Mouse (Mus musculus): ENCODE data around the gene Mindy4. TPM values are rescaled to one million over a fixed set of nuclear protein-coding genes. Genes with fewer than 3 reads are reported as not detected.
"Not testable (repeated sequence)": the region's sequence is repeated elsewhere in the genome, so short reads cannot be mapped to it uniquely, and the experiment has no call there.

Mindy4 gene
- 1 to 10 TPM; 4.9 to 5.2 TPM for total RNA-seq (2021)

DNA sequence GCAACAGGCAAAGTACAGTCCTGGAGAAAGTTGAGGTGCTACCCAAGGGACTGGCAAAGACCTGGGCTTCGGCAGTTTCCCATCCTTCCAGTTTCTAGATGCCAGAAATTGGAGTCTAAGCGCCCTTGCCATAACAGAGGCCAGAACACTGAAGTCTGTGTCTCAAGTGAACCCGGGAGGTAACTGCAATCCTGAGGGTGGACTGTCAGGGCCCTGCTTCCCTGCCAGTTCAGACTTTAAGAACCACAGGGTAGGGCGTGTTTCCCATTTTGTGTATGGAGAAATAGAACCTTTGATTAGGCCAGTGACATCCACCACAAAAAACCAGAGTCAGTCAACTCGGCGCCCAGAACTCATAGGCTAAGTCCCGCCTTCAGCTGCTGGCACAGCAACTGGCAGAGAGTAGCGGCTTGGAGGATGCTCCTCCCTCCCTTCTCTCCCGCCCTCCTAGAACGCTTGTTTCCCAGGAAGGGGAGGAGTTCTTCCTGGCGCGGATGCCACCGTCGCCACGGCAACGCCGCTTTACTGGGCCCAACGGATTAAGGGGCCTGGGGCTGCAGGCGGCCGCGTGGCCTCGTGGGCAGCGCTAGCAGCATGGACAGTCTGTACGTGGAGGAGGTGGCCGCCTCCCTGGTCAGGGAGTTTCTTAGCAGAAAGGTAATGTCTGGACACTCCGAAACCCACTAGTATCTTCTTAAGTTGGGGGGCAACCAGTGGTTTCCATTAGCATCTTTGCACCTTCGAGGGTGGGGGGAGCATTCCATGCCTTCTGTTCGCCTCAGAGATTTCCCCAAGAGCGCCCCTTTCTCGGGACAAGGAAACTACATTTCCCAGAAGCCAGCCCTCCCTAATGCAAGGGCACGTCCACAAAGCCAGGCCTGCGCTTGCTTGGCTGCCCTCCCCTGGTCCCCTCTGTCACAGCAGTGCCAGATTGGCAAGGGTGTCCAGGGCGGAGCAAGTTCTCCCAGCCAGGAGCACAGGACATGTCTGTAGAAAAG is at the start of gene Mindy4:
Mindy4 (plus strand) TSS at position 471 of the 998 bp plus-strand sequence.
- DNase-seq: peak; percentile 93 to 94
- intact Hi-C loops (cut with DNase I): no loop called here

DNA sequence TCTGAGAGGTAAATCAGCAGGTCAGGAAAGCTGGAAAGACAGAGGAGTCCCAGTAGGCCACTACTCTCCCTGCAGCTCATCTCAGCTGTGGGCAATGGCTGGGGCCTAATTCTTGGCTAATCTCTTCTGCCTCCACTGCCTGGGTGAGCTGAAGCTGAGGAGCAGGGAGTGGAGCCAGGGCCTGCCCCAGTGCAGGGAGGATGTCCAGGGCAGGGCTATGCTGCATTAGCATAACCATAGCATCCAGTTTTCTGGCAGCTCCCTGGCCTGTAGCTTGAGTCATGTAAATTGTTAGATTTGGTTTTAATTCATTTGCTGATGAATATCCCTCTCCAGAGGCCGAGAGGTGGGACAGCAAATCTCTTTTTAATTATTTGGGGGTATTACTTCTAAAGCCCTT is 43.9 kb upstream of the Mindy4 start:
- intact Hi-C loops (cut with DNase I): no loop called here
- DNase-seq: no peak

DNA sequence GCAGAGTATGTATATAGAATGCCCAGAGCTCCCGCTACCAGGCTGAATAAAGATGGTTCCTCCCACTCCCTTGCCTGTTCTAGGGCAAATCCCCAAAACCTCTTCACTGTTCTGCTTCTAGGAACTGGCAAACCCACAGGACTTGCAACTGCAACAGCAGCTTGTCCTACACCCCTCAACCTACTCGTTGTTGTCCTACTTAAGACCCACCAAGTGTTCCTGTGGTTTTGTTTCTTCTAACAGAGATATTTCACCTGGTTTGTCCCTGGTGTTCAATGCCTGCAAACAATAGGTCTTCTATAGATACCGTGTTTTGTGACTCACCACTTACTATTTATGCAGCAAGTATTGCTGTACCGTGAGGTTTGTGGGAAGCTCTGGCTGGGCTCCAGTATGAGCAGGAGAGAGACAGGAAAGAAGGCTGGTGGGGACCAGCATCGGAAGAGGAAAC is 41.8 kb upstream of the Mindy4 start:
- intact Hi-C loops (cut with DNase I): no loop called here
- no peak for DNase-seq

DNA sequence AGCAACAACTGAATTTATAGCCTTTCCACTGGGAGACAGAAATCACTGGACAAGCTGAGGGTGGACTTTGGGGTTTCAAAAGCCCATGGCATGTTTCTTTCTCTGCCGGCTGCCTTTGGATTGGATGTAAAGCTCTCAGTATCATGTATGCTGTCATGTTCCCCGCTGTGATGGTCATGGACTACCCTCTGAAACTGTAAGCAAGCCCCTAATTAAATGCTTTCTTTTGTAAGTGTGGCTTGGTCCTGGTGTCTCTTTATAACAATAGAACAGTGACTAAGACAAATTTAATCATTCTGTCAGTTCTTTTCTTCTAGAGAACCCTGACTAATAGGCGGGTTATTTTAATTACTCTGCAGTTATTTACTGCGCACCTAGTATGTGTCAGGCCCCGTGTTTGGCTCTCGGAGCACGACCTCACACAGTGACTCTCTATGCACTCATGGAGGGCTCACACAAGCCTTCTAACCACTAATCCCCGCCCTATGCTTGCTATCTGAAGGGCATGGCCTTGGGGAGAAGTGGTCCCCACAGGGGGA is 40.1 kb upstream of the Mindy4 start:
- no peak for DNase-seq
- intact Hi-C loops (cut with DNase I): no loop called here

DNA sequence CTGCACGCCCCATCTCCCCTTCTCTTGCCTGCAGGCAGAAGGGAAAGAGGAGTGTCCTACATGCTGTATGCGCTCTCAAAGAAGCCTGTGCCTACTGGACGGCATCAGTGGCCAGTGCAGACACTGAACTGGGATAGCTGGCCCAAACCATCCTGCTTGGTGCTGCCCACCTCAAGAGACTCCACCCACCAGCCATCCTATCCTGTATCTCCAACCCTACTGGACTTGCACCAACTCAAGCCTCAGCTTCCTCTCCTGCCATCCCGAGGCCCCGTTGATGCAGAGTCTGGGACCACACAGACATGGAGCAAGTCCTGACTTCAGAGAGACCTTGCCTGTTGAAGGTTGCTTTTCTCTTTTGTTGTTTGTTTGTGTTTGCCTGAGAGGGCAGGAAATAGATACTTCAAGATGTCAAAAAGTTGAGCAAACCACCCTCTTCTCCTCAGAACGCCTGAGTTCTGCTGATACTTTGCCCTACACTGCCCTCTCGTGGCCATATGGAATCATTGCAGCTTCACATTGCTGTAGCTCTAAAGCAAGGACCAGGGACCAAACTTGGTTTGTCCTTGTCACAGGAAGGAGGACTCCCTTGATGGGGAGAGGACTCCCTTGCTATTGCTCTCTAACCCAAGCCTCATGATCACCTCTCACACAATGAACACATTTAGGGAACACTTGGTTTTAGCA is 36.3 kb upstream of the Mindy4 start:
- DNase-seq: peak; percentile 77 to 88
- intact Hi-C loops (cut with DNase I): loop anchor here (1.0 to 5.0 kb wide), 7 partner anchors 80 to 582 kb away; no protein-coding TSS in a partner anchor

DNA sequence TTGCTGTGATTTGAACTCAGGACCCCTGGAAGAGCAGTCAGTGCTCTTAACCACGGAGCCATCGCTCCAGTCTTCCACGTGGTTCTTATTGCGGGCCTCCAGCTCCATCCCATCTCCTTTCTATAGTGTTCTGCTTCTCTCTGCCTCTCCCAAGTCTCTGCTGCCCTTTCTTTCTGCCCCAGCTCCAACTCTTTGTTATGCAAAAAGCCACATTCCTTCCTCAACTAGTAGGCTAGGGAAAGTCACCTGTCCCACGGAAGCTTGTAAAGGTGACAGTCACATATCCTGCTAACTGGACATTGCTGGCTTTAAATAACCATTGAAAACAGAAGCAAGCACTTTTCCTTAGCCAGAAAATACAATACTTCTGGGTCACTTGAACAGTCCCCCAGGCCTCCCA is 33.4 kb upstream of the Mindy4 start:
- intact Hi-C loops (cut with DNase I): loop anchor here (5.0 kb wide), 3 partner anchors 83 to 363 kb away; no protein-coding TSS in a partner anchor
- DNase-seq: no peak

DNA sequence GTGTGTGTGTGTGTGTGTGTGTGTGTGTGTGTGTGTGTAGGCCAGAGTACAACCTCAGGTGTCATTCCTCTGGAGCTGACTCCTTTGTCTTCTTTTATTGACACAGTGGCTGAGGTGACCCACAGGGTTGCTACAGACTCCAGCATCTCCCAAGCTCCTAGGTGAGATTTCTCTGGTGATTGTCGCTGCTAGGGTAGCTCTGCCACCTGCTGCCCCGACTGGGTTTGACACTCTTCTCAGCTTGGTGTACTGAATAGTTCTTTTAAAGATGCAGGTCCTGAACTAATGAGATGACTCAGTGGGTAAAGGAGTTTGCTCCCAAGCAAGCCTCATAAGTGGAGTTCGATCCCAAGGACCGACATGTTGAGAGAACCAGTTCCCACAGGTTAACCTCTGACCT is 31.5 kb upstream of the Mindy4 start:
- intact Hi-C loops (cut with DNase I): no loop called here
- no peak for DNase-seq

DNA sequence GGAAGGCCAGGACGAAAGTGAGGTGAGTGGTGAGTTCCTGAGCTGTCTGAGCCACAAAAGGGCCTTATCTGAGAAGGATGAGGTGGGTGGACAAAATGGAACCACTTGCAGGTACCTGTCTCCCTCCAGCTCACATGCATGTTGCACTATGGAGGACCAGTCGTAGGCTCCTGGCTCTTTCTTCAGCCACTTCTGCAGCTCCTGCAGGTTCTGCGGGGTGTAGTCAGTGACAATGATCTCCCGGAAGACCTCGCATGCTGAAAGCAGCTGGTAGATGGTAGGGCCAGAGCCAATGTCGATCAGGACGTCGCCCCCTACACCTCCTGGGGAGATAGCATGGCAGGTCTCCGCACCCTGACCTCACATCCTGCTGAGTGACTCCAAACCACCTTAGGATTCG is 30.0 kb upstream of the Mindy4 start:
- intact Hi-C loops (cut with DNase I): no loop called here
- DNase-seq: no peak

DNA sequence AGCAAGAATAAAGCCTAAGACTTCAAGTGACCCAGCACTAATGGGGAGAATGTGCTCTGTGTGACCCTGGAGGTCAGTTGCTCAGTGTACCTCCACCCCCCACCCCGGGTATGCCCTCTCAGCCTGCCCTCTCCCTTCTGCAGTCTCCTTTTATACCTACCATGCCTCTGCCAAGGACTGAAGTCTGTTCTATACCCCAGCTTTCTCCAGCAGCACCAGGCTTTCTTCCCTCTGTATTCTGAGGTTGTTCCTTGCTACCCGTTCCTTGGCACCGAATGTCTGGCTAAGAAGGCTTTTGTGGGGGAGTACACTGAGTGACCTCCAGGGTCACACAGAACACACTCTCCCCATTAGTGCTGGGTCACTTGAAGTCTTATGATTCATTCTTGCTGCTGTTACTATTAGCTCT is 29.2 kb upstream of the Mindy4 start:
- no peak for DNase-seq
- intact Hi-C loops (cut with DNase I): no loop called here

DNA sequence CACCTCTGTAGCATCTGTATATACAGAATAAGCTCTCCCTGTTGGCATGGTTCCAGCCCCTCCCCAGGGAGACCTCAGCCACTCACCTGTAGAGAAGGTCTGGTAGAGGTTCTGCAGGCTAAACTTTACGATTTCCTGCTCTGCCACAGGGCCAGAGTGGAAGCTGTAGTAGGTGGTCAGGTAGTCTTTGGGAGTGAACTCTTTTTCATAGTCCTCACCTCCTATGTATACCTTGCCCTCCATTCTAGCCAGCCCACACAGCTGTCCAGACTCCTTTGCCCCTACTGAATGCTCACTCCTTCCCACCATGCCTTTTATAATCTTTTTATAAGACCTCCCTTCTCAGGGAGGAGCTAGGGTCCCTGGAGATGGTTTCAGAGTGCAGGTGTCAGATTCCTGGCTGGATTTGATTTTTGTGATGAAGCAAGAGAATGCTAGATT is 28.4 kb upstream of the Mindy4 start, which contains the start of gene Inmt:
Inmt (minus strand) TSS at position 303 of the 441 bp plus-strand sequence.
- intact Hi-C loops (cut with DNase I): no loop called here
- DNase-seq: no peak

DNA sequence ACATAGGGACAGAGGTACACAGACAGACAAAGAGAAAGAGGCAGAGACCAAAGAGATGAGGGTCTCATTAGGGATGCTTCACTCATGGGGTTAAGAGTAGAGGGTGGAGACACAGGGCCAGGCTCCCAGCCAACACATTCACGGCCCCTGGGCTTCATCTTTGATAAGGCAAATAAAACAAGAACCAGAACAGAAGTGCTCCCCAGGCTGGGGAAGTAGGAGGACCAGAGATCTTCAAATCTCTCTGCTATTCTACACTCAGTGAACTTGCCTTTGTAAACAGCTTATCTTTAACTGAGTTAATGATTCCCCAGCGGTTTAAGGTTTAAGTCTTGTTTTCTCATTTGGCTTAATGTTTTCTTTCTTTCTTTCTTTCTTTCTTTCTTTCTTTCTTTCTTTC is 27.7 kb upstream of the Mindy4 start:
- DNase-seq: peak in 1 of 2 experiments; percentile 16
- intact Hi-C loops (cut with DNase I): no loop called here

DNA sequence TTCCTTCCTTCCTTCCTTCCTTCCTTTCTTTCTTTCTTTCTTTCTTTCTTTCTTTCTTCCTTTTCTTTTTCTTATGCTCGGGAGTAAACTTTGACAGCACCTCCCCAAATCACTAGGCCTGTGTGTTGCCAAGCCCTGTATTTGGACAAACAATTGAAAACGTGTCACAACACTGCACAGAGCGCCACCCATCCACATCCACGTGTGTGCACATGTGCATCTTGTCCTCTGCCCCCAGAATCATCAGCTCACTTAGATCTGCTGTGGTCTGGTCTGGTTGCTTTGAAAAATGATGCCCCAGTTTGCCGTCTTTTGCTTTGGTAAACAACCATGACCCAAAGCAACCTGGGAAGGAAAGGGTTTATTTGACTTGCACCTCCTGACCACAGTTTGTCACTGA is 27.3 kb upstream of the Mindy4 start:
- DNase-seq: no peak
- intact Hi-C loops (cut with DNase I): no loop called here

DNA sequence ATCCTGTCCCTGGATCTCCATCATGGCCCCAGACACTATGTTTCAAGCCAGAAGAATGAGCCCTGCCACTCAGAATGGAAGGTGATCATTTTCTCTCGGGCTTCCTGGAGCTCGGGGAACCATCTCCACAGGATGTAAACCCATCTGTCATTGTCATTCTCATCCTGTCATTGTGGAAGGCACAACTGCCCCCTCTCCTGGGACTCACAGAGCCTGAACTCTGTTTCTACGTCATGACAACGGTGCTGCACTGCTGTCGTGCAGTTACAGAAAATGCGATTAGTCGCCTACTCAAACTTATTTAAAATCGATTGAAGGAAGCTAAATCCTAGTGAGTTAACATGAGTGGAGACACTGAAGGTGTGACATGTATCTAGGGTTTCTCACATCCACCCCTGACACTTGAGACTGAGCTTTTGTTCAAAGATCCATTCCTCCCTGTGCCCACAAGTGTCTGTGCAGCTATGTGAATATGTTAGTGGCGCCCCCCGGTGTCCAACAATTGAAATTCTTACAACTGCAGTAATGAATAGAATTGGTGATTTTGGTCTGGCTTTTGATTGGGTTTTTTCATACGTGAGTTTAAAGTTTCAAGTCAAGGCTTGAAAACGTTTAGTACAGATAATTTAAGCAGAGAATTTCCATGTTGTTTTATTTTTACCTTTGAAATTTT is 26.0 kb upstream of the Mindy4 start:
- DNase-seq: peak in 1 of 2 experiments; percentile 27
- intact Hi-C loops (cut with DNase I): no loop called here

DNA sequence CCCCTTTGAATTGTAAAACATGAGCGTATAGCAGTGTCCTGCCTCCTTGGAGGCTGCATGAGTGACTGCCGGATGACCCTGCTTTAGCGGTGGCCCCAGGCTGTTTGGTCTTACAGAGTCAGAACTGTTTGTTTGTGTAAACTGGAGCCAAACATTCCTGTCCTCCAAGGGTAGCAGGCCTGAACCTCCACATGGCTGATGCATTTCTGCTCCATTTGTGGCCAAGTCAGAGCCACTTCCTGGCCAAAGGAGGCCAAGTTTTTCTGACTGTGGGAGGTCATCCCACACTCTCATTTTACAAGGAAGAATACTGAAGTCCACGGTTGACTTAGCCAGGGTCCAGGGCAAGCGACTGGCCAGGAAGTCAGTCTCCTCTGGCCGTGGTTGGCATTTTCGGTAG is 23.6 kb upstream of the Mindy4 start:
- intact Hi-C loops (cut with DNase I): no loop called here

DNA sequence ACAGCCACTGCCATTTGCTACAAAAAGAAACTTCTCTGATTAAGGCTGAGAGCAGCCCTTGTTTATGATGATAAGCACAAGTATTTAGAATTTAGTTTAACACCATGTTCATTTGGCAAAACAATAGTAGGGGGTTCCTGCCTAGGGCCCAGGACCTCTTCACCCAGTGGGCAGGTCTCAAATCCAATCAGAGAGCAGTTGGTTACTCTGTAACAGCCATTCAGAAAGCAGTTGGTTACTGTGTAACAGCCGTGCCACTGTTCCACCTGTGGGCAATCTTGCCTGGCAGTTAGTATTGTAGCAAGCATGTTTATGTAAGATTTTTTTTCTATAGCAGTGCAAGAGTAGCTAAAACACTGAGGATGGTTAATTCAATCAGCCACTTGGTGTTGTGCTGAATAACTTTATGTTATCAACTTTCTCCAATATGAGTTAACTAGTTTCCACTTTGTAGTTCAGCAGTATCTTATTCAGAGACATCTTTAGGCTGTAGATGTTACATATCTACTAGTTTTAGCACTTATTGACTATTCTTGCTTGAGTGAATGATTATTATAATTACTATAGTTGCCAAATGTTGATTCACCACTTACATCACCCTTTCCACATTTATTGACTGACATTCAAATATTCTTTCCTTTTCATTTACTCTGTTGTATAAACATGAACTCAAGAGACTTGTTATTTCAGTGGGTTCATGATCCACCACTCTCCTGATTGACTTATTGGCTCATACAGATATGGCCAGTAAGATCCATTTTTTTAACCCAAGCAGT is 20.3 kb upstream of the Mindy4 start:
- intact Hi-C loops (cut with DNase I): no loop called here
- DNase-seq: no peak

More for the DNA sequence above, 23.6 kb upstream of the Mindy4 start:
- peak; percentile 20 to 26 for DNase-seq

DNA sequence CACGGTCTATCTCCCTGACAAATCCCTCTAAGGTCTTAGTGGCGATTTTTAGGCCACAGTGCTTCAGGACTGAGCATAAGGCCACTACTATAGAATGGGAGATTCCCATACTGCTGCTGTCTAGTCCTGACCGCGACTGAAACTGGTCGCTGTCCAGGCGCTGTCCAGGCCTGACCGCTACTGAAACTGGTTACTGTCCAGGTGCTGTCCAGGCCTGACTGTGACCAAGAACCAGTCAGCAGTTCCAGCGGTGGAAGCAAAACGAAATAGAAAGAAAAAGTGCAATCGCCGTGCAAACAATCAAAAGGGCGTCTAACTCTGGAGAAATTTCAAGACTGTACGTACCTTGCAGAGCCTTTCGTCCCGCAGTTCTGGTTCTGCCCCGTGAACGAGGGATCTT is 15.4 kb upstream of the Mindy4 start:
- intact Hi-C loops (cut with DNase I): not testable (repeated sequence)

DNA sequence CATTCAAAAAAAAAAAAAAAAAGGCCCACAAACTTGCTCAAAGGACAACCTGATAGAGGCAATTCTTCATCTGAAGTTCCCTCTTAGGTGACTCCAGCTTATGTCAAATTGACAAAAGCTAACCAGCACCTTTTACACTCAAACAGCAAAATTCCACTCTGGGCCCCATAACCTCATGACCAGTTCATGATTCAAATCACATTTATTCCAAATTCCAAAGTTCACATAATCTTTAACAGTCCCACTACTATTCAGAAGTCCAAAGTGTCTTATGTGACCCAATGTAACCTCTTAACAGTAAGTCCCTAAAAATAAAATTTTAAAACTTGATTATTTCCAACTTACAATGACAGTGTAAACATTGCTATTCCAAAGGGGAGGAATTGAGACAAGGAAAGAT is 13.8 kb upstream of the Mindy4 start:
- intact Hi-C loops (cut with DNase I): no loop called here
- no peak for DNase-seq

More for the DNA sequence above, 15.4 kb upstream of the Mindy4 start:
- not testable (repeated sequence) for DNase-seq

DNA sequence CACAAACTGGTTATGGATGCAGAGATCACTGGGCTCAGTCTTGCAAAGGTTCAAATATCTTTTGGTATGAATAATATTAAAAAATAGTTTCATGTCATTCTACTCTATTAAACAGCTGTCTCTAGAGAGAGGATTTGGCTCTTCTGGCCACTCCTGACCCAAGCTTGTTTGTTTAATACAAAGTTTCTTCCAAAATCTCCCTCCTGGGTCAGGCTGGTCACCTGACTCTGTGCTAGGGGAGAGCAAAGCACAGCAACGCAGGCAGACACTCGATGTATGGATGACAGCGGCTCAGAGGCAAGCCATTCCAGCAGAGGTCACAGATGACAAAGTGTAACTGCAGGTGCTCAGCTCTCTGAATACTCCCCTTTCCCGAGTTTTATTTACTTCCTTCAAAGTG is 11.6 kb upstream of the Mindy4 start:
- intact Hi-C loops (cut with DNase I): no loop called here
- no peak for DNase-seq

DNA sequence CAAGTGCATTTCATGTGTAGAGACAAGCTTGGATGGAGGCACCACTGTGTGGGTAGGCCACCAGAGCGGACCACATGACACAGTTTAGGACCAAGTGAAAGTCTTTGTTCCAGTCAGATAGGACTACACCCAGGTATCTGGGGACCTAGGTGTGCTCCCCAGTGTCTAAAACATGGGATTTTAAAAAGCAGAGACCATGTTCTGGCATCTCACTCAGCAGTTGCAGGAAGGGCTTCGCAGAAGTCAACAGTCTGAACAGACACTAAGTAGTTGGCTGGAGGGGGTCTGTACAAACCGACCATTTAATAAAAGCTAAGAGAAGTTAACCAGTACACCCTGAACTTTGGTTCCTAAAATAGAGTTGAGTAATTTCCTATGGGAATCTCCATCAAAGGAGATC is 10.0 kb upstream of the Mindy4 start:
- intact Hi-C loops (cut with DNase I): no loop called here
- DNase-seq: no peak

DNA sequence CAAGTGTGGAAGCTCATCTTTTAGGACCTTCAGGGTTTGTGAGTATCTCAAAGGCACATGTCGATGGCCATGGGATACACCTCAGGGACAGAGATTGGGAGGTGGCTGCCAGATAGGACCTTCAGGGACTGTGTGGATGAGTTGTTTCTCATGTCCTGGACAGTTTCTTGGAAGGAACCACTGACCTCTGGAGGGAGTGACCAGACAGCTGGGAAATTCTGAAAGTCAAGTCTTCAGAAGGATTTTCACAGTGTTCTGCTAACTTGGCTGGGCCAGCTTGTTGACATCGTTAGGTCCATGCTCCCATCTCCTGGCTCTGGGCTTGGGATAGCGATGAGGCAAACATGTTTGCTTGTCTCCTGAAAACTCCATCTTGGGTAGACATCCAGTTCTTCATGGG is 4.1 kb upstream of the Mindy4 start:
- intact Hi-C loops (cut with DNase I): no loop called here
- peak; percentile 55 to 63 for DNase-seq

All from heart, postnatal 10 days (tissue).